Mouse (Mus musculus): Measurements from ENCODE around the gene Crcp. TPM values are rescaled to one million over a fixed set of nuclear protein-coding genes. Genes with fewer than 3 reads are reported as not detected.
"Not testable (repeated sequence)": the region's sequence is repeated elsewhere in the genome, so short reads cannot be mapped to it uniquely, and the experiment has no call there.

Gene Crcp
- total RNA-seq, 2 experiments from 2014 or later = 38.9 to 41.3 TPM

GRCm38 (mm10) chr5:130023067-130023766 lies 5.9 kb upstream of the Crcp start:
- no peak for DNase-seq (ENCODE audit: low spot score in 2 of 2)

GRCm38 (mm10) chr5:130023767-130024539 lies 5.1 kb upstream of the Crcp start:
- peak; percentile 60 to 83 for DNase-seq (ENCODE audit: low spot score in 2 of 2)

GRCm38 (mm10) chr5:130027134-130027533 lies 2.0 kb upstream of the Crcp start:
- DNase-seq (ENCODE audit: low spot score in 2 of 2) = no peak

GRCm38 (mm10) chr5:130027696-130028095 lies 1.4 kb upstream of the Crcp start:
- DNase-seq (ENCODE audit: low spot score in 2 of 2) = no peak

GRCm38 (mm10) chr5:130031410-130032390 lies 2.6 kb downstream of the Crcp start:
- no peak for DNase-seq (ENCODE audit: low spot score in 2 of 2)

- no peak for DNase-seq (ENCODE audit: low spot score in 2 of 2)
Measured at GRCm38 (mm10) chr5:130033869-130034268, 4.8 kb downstream of the Crcp start.

GRCm38 (mm10) chr5:130036300-130036699 lies 7.2 kb downstream of the Crcp start:
- DNase-seq (ENCODE audit: low spot score in 2 of 2) = not testable (repeated sequence)

DNA sequence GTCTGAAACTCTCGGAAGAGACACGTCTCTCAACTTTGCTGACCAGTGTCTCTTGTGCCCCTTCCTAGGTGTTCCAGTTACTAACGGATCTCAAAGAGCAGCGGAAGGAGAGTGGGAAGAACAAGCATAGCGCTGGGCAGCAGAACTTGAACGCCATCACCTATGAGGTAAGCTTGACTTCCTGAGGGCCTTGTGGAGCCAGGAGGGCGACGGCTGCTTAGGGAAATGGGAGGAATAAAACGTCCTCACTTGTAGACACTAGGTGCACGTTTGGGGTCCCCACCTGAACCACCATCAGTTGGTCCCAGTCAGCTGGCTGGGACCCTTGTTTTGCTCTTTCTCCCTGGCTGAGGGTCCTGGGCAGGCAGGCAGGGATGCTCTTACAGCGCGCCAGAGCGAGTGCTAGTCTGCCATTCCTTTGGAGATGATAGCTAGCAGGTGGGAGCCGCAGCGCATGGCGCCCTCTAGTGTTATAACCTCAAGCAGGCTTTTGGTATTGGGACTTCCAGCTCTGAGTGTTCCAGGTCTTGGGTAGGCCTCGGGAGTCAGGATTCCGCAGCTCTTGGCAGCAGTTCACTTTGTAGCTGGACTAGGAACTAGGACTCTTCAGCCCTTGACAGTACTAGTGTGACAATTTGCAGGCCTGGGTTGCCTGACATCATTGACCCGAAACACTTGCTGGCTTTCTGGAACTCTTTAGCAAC lies 8.8 kb downstream of the Crcp start:
- peak in 1 of 2 experiments; percentile 52 for DNase-seq (ENCODE audit: low spot score in 2 of 2)

DNA sequence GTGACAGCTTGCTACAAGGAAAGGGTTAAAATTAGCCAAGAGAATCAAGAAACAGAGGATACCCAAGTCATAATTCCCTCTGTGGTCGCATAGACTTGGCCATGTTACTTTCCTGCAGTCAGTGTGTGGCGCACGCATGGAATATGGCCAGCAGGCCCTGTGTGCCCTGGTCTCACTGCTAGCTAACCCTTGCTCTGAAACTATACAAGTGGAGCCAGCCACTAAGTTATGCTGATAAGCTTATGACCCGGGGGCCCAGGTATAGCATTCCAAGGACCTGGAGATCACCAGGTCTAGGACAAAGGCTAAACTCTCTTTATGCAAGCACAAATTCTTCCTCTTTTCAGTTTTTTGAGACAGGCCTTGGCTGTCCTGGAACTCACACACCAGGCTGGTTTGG lies 11.7 kb downstream of the Crcp start:
- DNase-seq (ENCODE audit: low spot score in 2 of 2) = no peak

- DNase-seq (ENCODE audit: low spot score in 2 of 2) = no peak
Measured at GRCm38 (mm10) chr5:130041262-130041661, 12.2 kb downstream of the Crcp start.

DNA sequence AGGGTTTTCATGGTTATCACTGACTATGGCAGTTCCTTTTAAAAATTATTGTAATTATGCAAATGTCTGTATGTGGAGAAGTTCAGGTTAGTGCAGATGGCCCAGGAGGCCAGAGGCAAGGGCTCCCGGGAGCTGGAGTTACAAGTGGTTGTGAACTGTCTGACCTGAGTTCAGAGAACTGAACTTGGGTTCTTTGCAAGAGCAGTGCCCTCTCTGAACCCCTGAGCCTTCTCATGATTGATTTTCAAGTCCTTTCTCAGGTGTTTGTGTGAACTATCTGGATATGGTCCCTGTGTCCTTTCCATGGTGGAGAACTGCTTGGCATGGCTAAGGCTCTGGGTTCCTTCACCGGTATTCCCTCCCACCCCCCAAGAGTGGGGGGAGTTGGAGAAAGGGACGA lies 14.7 kb downstream of the Crcp start:
- no peak for DNase-seq (ENCODE audit: low spot score in 2 of 2)

GRCm38 (mm10) chr5:130044201-130044695 lies 15.2 kb downstream of the Crcp start:
- DNase-seq (ENCODE audit: low spot score in 2 of 2) = no peak

- DNase-seq (ENCODE audit: low spot score in 2 of 2) = no peak
Measured at GRCm38 (mm10) chr5:130046100-130046499, 17.0 kb downstream of the Crcp start.

DNA sequence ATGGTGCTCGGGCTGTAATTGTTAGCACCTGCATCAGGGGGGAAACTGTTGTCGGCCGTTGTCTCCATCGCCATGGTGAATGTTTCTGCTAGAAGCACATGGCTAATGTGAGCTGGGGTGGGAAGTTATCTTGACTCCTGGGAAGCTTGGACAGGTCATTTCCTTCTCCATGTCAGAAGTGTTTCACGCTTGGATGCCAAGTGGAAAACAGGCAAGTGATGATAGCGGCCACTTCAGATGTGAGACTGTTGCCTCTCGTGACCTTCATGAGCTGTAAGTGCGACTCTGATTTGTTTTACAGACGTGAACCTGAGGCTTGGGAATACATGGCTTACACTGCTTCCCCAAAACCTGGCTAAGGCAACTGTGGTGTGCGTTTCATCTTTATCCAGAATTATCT lies 17.5 kb downstream of the Crcp start:
- no peak for DNase-seq (ENCODE audit: low spot score in 2 of 2)

DNA sequence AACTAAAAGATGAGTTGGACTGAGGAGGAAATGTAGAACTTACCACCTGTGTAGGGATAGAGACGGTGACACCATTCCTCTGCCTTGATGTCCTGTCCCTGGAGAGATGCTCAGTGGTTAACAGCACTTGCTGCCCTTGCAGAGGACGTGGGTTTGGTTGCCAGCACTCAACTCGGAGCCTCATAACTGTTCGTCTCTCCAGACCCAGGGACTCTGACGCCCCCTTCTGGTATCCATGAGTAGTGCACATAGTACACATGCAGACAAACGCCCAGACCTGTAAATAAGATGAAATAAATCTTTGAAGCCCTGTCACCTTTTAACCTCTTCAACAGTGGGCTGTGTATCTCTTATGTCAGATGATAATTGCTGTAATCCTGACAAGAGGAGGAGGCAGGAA lies 17.9 kb downstream of the Crcp start:
- DNase-seq (ENCODE audit: low spot score in 2 of 2) = no peak

DNA sequence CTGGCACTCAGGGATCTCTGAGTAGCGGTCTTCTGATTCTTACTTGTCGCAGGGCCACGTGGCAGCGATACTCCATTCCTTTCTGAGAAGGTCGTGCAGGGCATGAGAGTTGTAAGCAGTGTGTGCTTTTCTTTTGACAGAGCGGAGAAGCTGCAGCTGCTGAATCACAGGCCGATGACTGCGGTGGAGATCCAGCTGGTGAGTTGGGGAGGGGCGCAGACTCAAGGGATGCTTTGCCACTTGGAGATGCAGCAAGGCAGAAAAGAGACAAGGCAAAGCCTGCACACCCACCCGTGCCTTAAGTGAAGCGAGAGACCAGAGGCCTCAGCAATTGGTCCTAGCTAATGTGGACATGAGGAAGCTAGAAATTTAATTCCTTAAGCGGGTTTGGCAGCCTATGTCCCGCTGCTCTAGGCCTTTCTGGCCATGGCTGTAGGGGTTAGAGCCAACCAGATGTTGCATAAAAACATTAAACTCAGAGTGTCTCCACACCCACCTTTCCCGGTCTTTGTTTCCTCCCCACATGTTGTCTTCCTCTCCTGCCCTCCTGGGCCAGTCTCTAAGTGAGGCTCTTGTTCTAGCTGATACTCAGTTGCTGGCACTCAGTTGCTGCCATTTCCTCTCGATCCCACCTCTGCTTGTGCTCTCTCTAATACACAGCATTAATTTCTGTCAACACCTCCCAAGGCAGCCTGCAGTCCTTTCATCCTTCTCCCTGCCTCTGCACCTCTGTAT lies 19.9 kb downstream of the Crcp start:
- no peak for DNase-seq (ENCODE audit: low spot score in 2 of 2)

DNA sequence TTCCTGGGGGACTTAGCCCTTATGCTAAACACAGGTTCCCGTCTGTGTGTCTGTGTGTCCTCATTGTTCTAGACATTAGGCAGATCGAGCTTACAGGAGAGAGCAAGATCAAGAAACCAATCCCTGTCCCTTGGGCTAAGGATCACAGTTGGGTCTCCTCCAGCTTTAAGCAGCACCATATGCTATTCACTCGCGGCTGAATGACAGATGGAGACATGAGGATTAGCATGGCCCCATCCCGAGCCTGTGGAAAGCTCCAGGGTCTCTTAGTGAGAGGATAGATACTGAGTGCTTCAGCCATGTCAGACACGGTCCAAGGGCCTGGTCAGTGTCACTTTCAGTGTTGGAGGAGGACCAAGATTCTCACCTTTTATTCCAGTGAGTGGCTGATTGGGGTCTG lies 21.3 kb downstream of the Crcp start:
- DNase-seq (ENCODE audit: low spot score in 2 of 2) = no peak

GRCm38 (mm10) chr5:130051073-130051860 lies 22.2 kb downstream of the Crcp start:
- DNase-seq (ENCODE audit: low spot score in 2 of 2) = no peak

DNA sequence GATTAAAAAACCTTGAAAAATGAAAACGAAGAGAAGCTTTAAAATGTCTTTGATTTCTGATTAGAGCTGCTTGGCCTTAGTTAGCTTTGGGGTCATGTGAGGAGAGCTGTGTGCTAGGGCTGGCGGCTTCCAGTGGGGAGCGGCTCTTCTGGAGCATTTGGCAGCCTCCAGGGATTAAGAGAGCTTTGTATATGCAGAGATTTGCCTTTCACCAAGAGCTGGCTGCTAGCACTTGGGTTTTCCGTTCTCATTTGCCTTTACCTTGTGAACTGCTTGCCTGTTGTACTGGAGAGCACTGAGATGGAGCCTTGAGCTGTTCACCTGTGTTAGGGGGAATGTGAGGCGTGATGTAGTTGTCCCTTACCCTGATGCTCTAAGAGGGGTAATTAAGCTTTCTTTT lies 23.4 kb downstream of the Crcp start:
- no peak for DNase-seq (ENCODE audit: low spot score in 2 of 2)
